ENCODE assay signal across 9 mouse cellular contexts in the genomic region with DNA sequence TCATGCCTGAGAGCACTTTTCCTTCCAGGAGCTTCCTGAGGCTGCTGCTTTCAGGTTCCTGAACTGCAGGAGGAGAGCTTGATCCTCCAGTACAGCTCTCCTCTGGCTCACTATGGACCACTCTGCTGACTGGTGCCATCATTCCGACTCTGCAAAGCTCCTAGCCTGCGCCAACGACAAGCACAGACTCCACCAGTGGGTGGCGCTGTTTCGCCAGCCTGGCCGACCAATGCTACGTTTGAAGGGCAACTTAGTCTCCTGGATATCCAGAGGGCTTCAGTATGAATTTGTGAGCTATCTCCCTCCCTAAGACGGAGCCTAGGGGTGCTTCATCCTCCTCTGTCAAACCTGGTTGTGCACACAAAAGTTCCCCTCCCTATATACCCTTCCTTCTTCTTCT. TPM values are rescaled to one million over a fixed set of nuclear protein-coding genes. Genes with fewer than 3 reads are reported as not detected.
DNase-seq lines count a peak whose midpoint lies in the region; ATAC-seq and TF ChIP-seq lines count a peak whose summit lies in the region.
"Had no signal": no experiment of that assay in that cellular context is flagged by ENCODE, and none has a peak within 500 bp of the region (broad histone marks: within the 10 kb centered on the region; RNA-seq: fewer than 3 reads in every experiment).

No protein-coding gene starts in this region.

- H3K4me2 ChIP-seq in neural tube, embryonic 15.5 days, result no peak overlapping the region
- no peak overlapping the region for H3K4me2 ChIP-seq in embryonic facial prominence, embryonic 13.5 days
- H3K4me2 ChIP-seq in lung, postnatal 0 days (replicated peaks; ENCODE audit: low read depth, low read length), result no peak overlapping the region
- H3K4me2 ChIP-seq: hindbrain, embryonic 15.5 days had no signal

- no peak for TF ChIP-seq EP300 in lung, postnatal 0 days (IDR thresholded peaks at IDR 0.05)

- no peak overlapping the region for H3K27ac ChIP-seq in neural tube, embryonic 15.5 days (replicated peaks)
- peak overlapping the region; percentile 48 for H3K27ac ChIP-seq in embryonic facial prominence, embryonic 13.5 days
- no peak overlapping the region for H3K27ac ChIP-seq in lung, postnatal 0 days (ENCODE audit: low read length)
- H3K27ac ChIP-seq: hindbrain, embryonic 15.5 days had no signal

- H3K4me3 ChIP-seq in neural tube, embryonic 15.5 days (replicated peaks), result no peak overlapping the region
- H3K4me3 ChIP-seq in embryonic facial prominence, embryonic 13.5 days, result no peak overlapping the region
- no peak overlapping the region for H3K4me3 ChIP-seq in lung, postnatal 0 days (ENCODE audit: low read depth, low read length)
- H3K4me3 ChIP-seq: hindbrain, embryonic 15.5 days had no signal

- H3K9me3 ChIP-seq in neural tube, embryonic 15.5 days (replicated peaks), result no peaks in the 10 kb centered on the region
- no peaks in the 10 kb centered on the region for H3K9me3 ChIP-seq in embryonic facial prominence, embryonic 13.5 days
- no peaks in the 10 kb centered on the region for H3K9me3 ChIP-seq in lung, postnatal 0 days (ENCODE audit: low read length)
- H3K9me3 ChIP-seq: hindbrain, embryonic 15.5 days had no signal

- no peaks in the 10 kb centered on the region for H3K4me1 ChIP-seq in neural tube, embryonic 15.5 days
- peaks cover 28% of the 10 kb centered on the region for H3K4me1 ChIP-seq in embryonic facial prominence, embryonic 13.5 days
- H3K4me1 ChIP-seq in lung, postnatal 0 days (ENCODE audit: insufficient read depth, low read depth, low read length), result no peaks in the 10 kb centered on the region
- H3K4me1 ChIP-seq: hindbrain, embryonic 15.5 days had no signal

- TF ChIP-seq CTCF in lung, postnatal 0 days (IDR thresholded peaks at IDR 0.05), result peak; percentile 87

- WGBS in neural tube, embryonic 15.5 days, result 5% methylated on average over 8 of the region's 8 CpGs
- WGBS in embryonic facial prominence, embryonic 13.5 days, result 9% methylated on average over 8 of the region's 8 CpGs
- 13% methylated on average over 8 of the region's 8 CpGs for WGBS in lung, postnatal 0 days

- no peaks in the 10 kb centered on the region for H3K36me3 ChIP-seq in neural tube, embryonic 15.5 days
- H3K36me3 ChIP-seq in embryonic facial prominence, embryonic 13.5 days, result peaks cover 61% of the 10 kb centered on the region
- H3K36me3 ChIP-seq in lung, postnatal 0 days (ENCODE audit: insufficient read depth, low read length), result no peaks in the 10 kb centered on the region
- H3K36me3 ChIP-seq: hindbrain, embryonic 15.5 days had no signal

- H3K9ac ChIP-seq in neural tube, embryonic 15.5 days (replicated peaks), result no peak overlapping the region
- H3K9ac ChIP-seq in embryonic facial prominence, embryonic 13.5 days, result no peak overlapping the region
- H3K9ac ChIP-seq in lung, postnatal 0 days (replicated peaks; ENCODE audit: low read depth), result no peak overlapping the region
- H3K9ac ChIP-seq: hindbrain, embryonic 15.5 days had no signal

- ATAC-seq in neural tube, embryonic 15.5 days (ENCODE audit: low FRiP score), result no peak
- no peak for ATAC-seq in embryonic facial prominence, embryonic 13.5 days (ENCODE audit: insufficient number of reproducible peaks, insufficient read depth, low FRiP score, low TSS enrichment, low read depth)
- no peak for ATAC-seq in lung, postnatal 0 days

- H3K27me3 ChIP-seq in neural tube, embryonic 15.5 days (replicated peaks), result no peaks in the 10 kb centered on the region
- H3K27me3 ChIP-seq in embryonic facial prominence, embryonic 13.5 days, result no peaks in the 10 kb centered on the region
- no peaks in the 10 kb centered on the region for H3K27me3 ChIP-seq in lung, postnatal 0 days (replicated peaks; ENCODE audit: insufficient read depth, low read length)
- H3K27me3 ChIP-seq: hindbrain, embryonic 15.5 days had no signal

- DNase-seq in adrenal gland, adult (ENCODE audit: inconsistent age in 2 of 2, low spot score in 1 of 2), result peak; percentile 44 to 75
- no peak for DNase-seq in adrenal gland, adult 8-10 months
- DNase-seq in neural tube, embryonic 10.5 days (ENCODE audit: extremely low spot score, low spot score), result peak; percentile 77
- peak; percentile 44 for DNase-seq in kidney, adult 9 months
- peak; percentile 57 for DNase-seq in lung, postnatal 0 days (ENCODE audit: low spot score)
- DNase-seq in spleen, postnatal 14 days (ENCODE audit: low spot score in 2 of 2), result peak; percentile 28 to 49

RNA-seq across cellular contexts. Expression of gene Col26a1, which starts 43.0 kb away (rescaled TPM):
- total RNA-seq in adrenal gland, adult 8-10 months (2022), result 1 to 10 TPM in 2 of 4 experiments, under 1 TPM in 2; 0.22 to 1.4 (median 0.94) TPM
- polyA plus RNA-seq in neural tube, embryonic 15.5 days (2015; fragmentation: Nextera tagmentation; extraction: Ambion mirVana), result 35.4 and 45.5 TPM in 2 replicates
- polyA plus RNA-seq in embryonic facial prominence, embryonic 13.5 days (2015; fragmentation: Nextera tagmentation; extraction: Ambion mirVana), result 273 and 319 TPM in 2 replicates
- polyA plus RNA-seq in lung, postnatal 0 days (2015; fragmentation: Nextera tagmentation; extraction: Ambion mirVana), result 1.6 and 2.2 TPM in 2 replicates

Comparison
In these comparisons a context has a peak if more than half of its experiments do, and no peak if none do; other contexts are left out.
1. RNA of gene Col26a1, which starts 43.0 kb away (polyA plus RNA-seq): 273 to 319 TPM in embryonic facial prominence, embryonic 13.5 days and 35.4 to 45.5 TPM in neural tube, embryonic 15.5 days; 1.6 to 2.2 TPM in lung, postnatal 0 days; every median in the first group is over 10 times any median in the second.